Mouse (Mus musculus): Measurements from ENCODE around the gene Ppp2r5e. TPM values are rescaled to one million over a fixed set of nuclear protein-coding genes. Genes with fewer than 3 reads are reported as not detected.
A peak's percentile ranks its signal among the peaks of the same experiment; 100 is the strongest.
"Not testable (repeated sequence)": the region's sequence is repeated elsewhere in the genome, so short reads cannot be mapped to it uniquely, and the experiment has no call there.

The Ppp2r5e gene
- polyA plus RNA-seq, 1 experiment from 2014 or later = 3.8 TPM

GRCm38 (mm10) chr12:75492549-75493327 lies 103.3 kb downstream of the Ppp2r5e start:
- no peaks in the 10 kb centered on the region; the same call in 1 of the 2 replicates for H3K4me1 ChIP-seq (ENCODE audit: control insufficient read depth, low read depth, low read length)
- no peaks in the 10 kb centered on the region for H3K9me3 ChIP-seq (replicated peaks; ENCODE audit: control insufficient read depth, low read length)
- no peak overlapping the region for H3K4me3 ChIP-seq (ENCODE audit: low read depth, low read length)
- H3K27ac ChIP-seq (ENCODE audit: low read length) = no peak overlapping the region
- no peaks in the 10 kb centered on the region for H3K27me3 ChIP-seq (ENCODE audit: control insufficient read depth, insufficient read depth, low read depth, low read length)
- WGBS (ENCODE audit: insufficient replicate concordance) = 63% methylated on average over 3 of the region's 3 CpGs
- no peak overlapping the region for H3K9ac ChIP-seq (ENCODE audit: low read depth, low read length)
- peak; percentile 54; the same call in 1 of the 2 replicates for ATAC-seq (ENCODE audit: low read depth)
- no peaks in the 10 kb centered on the region; the same call in 1 of the 2 replicates for H3K36me3 ChIP-seq (ENCODE audit: control insufficient read depth, insufficient read depth)
- H3K4me2 ChIP-seq (ENCODE audit: low read depth, low read length) = no peak overlapping the region

DNA sequence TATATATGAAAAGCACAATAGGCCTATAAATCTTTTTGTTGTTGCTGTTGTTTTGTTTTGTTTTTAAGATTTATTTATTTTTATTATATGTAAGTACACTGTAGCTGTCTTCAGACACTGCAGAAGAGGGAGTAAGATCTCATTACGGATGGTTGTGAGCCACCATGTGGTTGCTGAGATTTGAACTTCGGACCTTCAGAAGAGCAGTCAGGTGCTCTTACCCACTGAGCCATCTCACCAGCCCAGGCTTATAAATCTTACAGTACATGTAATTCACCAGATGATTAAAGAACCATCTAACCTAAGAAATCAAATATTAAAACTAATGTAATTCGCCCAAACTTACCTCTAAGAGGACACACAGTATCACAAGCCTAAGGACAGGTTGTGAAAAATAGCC lies 103.9 kb downstream of the Ppp2r5e start:
- H3K4me1 ChIP-seq (ENCODE audit: control insufficient read depth, low read depth, low read length); H3K27ac ChIP-seq (ENCODE audit: low read length); H3K4me3 ChIP-seq (ENCODE audit: low read depth, low read length); ATAC-seq (ENCODE audit: low read depth); H3K36me3 ChIP-seq (ENCODE audit: control insufficient read depth, insufficient read depth); H3K9ac ChIP-seq (ENCODE audit: low read depth, low read length); H3K9me3 ChIP-seq (replicated peaks; ENCODE audit: control insufficient read depth, low read length); H3K4me2 ChIP-seq (ENCODE audit: low read depth, low read length); H3K27me3 ChIP-seq (ENCODE audit: control insufficient read depth, insufficient read depth, low read depth, low read length): not testable (repeated sequence)
- 73% methylated on average over 3 of the region's 3 CpGs for WGBS (ENCODE audit: insufficient replicate concordance)

- Histone ChIP-seq H3K4me2 (ENCODE audit: low read depth, low read length) (no peak overlapping the region), H3K4me1 (ENCODE audit: control insufficient read depth, low read depth, low read length) (peaks cover 4% of the 10 kb centered on the region), H3K27me3 (ENCODE audit: control insufficient read depth, insufficient read depth, low read depth, low read length) (no peaks in the 10 kb centered on the region), H3K4me3 (ENCODE audit: low read depth, low read length) (no peak overlapping the region), H3K9ac (ENCODE audit: low read depth, low read length) (no peak overlapping the region), H3K27ac (ENCODE audit: low read length) (peak overlapping the region; percentile 78), H3K36me3 (ENCODE audit: control insufficient read depth, insufficient read depth) (no peaks in the 10 kb centered on the region; the same call in 1 of the 2 replicates), H3K9me3 (replicated peaks; ENCODE audit: control insufficient read depth, low read length) (no peaks in the 10 kb centered on the region)
- WGBS (ENCODE audit: insufficient replicate concordance) = 68% methylated on average over 2 of the region's 2 CpGs
- peak; percentile 83 for ATAC-seq (ENCODE audit: low read depth)
Observed at GRCm38 (mm10) chr12:75487500-75487899, 108.5 kb downstream of the Ppp2r5e start.

DNA sequence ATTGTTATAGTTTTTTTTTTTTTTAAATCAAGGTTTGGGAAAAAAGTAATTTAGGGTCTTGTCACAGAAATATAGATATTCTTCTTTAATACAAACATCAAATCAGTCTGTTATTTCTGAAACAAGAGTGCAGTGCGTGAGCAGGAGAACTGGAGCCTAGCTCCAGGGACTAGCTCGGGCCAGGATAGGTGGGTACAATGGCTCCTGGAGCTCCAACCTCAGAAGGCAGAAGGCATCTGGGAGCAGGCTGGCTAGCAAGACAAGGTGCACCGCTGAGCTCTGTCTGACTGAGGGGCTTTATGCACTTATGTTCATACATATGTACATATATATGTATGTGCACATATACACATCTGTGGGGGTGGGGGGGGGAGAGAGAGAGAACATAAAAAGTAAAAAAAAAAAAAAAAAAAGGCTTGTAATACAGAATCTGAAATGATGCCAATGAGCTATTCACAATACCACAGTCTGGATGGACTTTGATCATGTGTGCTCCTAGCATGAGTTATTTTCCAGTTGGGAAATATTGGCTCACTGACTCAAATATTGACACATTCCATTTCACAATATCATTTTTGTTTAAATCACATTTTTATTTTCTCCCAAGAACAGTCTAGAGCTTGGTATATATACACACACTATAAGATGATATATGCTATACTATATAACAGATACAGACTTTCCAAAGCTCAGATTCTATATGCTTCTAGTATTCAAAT lies 109.3 kb downstream of the Ppp2r5e start:
- 79% methylated on average over 3 of the region's 3 CpGs for WGBS (ENCODE audit: insufficient replicate concordance)
- no peak overlapping the region for H3K4me3 ChIP-seq (ENCODE audit: low read depth, low read length)
- peak overlapping the region; percentile 78 for H3K27ac ChIP-seq (ENCODE audit: low read length)
- no peaks in the 10 kb centered on the region for H3K27me3 ChIP-seq (ENCODE audit: control insufficient read depth, insufficient read depth, low read depth, low read length)
- H3K36me3 ChIP-seq (ENCODE audit: control insufficient read depth, insufficient read depth) = no peaks in the 10 kb centered on the region; the same call in 1 of the 2 replicates
- peaks cover 12% of the 10 kb centered on the region for H3K4me1 ChIP-seq (ENCODE audit: control insufficient read depth, low read depth, low read length)
- H3K9ac ChIP-seq (ENCODE audit: low read depth, low read length) = no peak overlapping the region
- H3K9me3 ChIP-seq (replicated peaks; ENCODE audit: control insufficient read depth, low read length) = no peaks in the 10 kb centered on the region
- peak; percentile 65 for ATAC-seq (ENCODE audit: low read depth)
- no peak overlapping the region for H3K4me2 ChIP-seq (ENCODE audit: low read depth, low read length)

DNA sequence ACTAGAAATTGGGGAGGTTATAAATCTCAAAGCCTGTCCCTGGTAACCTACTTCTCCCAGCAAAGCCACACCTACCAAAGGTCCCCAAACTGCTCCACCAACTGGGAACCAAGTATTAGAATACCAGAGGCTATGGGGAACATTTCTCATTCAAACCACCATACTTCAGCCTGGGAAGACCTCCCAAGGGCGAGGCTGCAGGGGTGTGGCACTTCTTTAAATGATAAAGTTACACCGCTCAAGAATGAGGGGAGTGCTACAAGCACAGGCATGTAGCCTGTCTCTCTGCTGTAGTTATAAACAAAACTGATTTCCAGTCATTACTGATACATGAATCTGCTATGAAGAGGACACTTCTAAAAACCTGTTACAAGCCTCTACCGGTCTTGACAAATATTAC lies 113.3 kb downstream of the Ppp2r5e start:
- no peaks in the 10 kb centered on the region for H3K9me3 ChIP-seq (replicated peaks; ENCODE audit: control insufficient read depth, low read length)
- H3K36me3 ChIP-seq (ENCODE audit: control insufficient read depth, insufficient read depth) = no peaks in the 10 kb centered on the region
- ATAC-seq (ENCODE audit: low read depth) = no peak
- H3K4me1 ChIP-seq (ENCODE audit: control insufficient read depth, low read depth, low read length) = peaks cover 12% of the 10 kb centered on the region
- H3K4me3 ChIP-seq (ENCODE audit: low read depth, low read length) = no peak overlapping the region
- H3K4me2 ChIP-seq (ENCODE audit: low read depth, low read length) = no peak overlapping the region
- H3K9ac ChIP-seq (ENCODE audit: low read depth, low read length) = no peak overlapping the region
- 47% methylated on average over 3 of the region's 3 CpGs for WGBS (ENCODE audit: insufficient replicate concordance)
- no peak overlapping the region for H3K27ac ChIP-seq (ENCODE audit: low read length)
- no peaks in the 10 kb centered on the region for H3K27me3 ChIP-seq (ENCODE audit: control insufficient read depth, insufficient read depth, low read depth, low read length)

GRCm38 (mm10) chr12:75482015-75482414 lies 114.0 kb downstream of the Ppp2r5e start:
- H3K36me3 ChIP-seq (ENCODE audit: control insufficient read depth, insufficient read depth) = no peaks in the 10 kb centered on the region
- ATAC-seq (ENCODE audit: low read depth) = no peak
- peaks cover 12% of the 10 kb centered on the region for H3K4me1 ChIP-seq (ENCODE audit: control insufficient read depth, low read depth, low read length)
- no peak overlapping the region; the same call in 1 of the 2 replicates for H3K27ac ChIP-seq (ENCODE audit: low read length)
- H3K9ac ChIP-seq (ENCODE audit: low read depth, low read length) = no peak overlapping the region
- H3K9me3 ChIP-seq (replicated peaks; ENCODE audit: control insufficient read depth, low read length) = no peaks in the 10 kb centered on the region
- no peaks in the 10 kb centered on the region for H3K27me3 ChIP-seq (ENCODE audit: control insufficient read depth, insufficient read depth, low read depth, low read length)
- 45% methylated on average over 4 of the region's 4 CpGs for WGBS (ENCODE audit: insufficient replicate concordance)
- H3K4me3 ChIP-seq (ENCODE audit: low read depth, low read length) = no peak overlapping the region
- H3K4me2 ChIP-seq (ENCODE audit: low read depth, low read length) = no peak overlapping the region

DNA sequence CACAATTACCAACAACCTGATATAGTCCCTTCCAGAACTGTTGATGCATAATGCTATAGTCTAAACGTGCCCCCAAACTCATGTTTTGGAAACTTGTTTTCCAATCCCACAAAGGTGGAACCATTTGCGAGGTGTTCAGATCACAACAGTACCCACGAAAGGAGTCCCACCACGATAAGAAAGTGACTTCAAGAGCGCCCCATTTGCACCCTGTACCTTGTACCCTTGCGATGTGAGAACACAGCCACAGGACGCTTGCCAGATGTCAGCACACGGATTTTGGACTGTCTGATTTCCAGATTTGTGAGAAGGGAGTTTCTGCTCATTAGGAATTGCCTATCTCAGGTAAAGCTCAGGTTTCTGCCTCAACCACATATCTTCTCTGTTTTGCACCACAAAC lies 116.0 kb downstream of the Ppp2r5e start:
- H3K27ac ChIP-seq (ENCODE audit: low read length) = no peak overlapping the region
- H3K27me3 ChIP-seq (ENCODE audit: control insufficient read depth, insufficient read depth, low read depth, low read length) = no peaks in the 10 kb centered on the region
- H3K36me3 ChIP-seq (ENCODE audit: control insufficient read depth, insufficient read depth) = no peaks in the 10 kb centered on the region
- H3K4me3 ChIP-seq (ENCODE audit: low read depth, low read length) = no peak overlapping the region
- H3K4me1 ChIP-seq (ENCODE audit: control insufficient read depth, low read depth, low read length) = peaks cover 12% of the 10 kb centered on the region
- H3K4me2 ChIP-seq (ENCODE audit: low read depth, low read length) = no peak overlapping the region
- H3K9me3 ChIP-seq (replicated peaks; ENCODE audit: control insufficient read depth, low read length) = no peaks in the 10 kb centered on the region
- no peak overlapping the region for H3K9ac ChIP-seq (ENCODE audit: low read depth, low read length)
- 77% methylated on average over 8 of the region's 8 CpGs for WGBS (ENCODE audit: insufficient replicate concordance)
- peak; percentile 45; the same call in 1 of the 2 replicates for ATAC-seq (ENCODE audit: low read depth)

DNA sequence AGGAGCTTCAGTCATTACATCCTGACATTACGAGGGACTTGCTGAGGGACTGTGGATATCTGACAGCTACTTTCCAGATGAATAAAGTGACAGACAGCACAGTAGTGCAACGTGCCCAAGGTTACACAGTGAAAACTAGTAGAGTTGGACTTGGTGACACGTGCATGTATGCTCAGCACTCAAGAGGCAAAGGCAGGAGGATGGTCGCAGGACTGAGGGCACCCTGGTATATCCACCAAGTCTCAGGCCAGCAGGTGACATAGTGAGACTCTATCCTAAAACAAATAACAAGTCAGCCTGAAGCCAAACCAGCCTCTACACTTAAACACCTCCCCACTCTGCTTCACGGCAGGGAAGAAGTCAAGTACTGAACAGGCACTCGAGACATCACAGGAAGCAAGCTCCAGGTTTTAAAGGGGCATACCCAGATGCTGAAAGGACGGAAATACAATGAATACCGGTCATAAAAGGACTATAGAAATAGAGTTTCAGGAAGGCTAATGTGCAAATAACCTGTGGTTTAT lies 116.6 kb downstream of the Ppp2r5e start:
- ATAC-seq (ENCODE audit: low read depth) = no peak
- H3K9ac ChIP-seq (ENCODE audit: low read depth, low read length) = no peak overlapping the region
- H3K27ac ChIP-seq (ENCODE audit: low read length) = no peak overlapping the region
- no peaks in the 10 kb centered on the region for H3K9me3 ChIP-seq (replicated peaks; ENCODE audit: control insufficient read depth, low read length)
- no peak overlapping the region for H3K4me2 ChIP-seq (ENCODE audit: low read depth, low read length)
- 81% methylated on average over 8 of the region's 8 CpGs for WGBS (ENCODE audit: insufficient replicate concordance)
- H3K4me1 ChIP-seq (ENCODE audit: control insufficient read depth, low read depth, low read length) = peaks cover 12% of the 10 kb centered on the region
- no peak overlapping the region for H3K4me3 ChIP-seq (ENCODE audit: low read depth, low read length)
- H3K27me3 ChIP-seq (ENCODE audit: control insufficient read depth, insufficient read depth, low read depth, low read length) = no peaks in the 10 kb centered on the region
- H3K36me3 ChIP-seq (ENCODE audit: control insufficient read depth, insufficient read depth) = no peaks in the 10 kb centered on the region

- Histone ChIP-seq H3K4me3 (ENCODE audit: low read depth, low read length) (no peak overlapping the region), H3K4me1 (ENCODE audit: control insufficient read depth, low read depth, low read length) (peaks cover 12% of the 10 kb centered on the region), H3K27me3 (ENCODE audit: control insufficient read depth, insufficient read depth, low read depth, low read length) (no peaks in the 10 kb centered on the region), H3K27ac (ENCODE audit: low read length) (no peak overlapping the region), H3K4me2 (ENCODE audit: low read depth, low read length) (no peak overlapping the region), H3K9ac (ENCODE audit: low read depth, low read length) (no peak overlapping the region), H3K36me3 (ENCODE audit: control insufficient read depth, insufficient read depth) (no peaks in the 10 kb centered on the region), H3K9me3 (replicated peaks; ENCODE audit: control insufficient read depth, low read length) (no peaks in the 10 kb centered on the region)
- no peak for ATAC-seq (ENCODE audit: low read depth)
- 86% methylated on average over 3 of the region's 3 CpGs for WGBS (ENCODE audit: insufficient replicate concordance)
Observed at GRCm38 (mm10) chr12:75478596-75478995, 117.4 kb downstream of the Ppp2r5e start.
